In genomic region chr2:77815775-77816412, GRCm38 (mm10) we compare ENCODE assay signal across 8 mouse cellular contexts. TPM values are rescaled to one million over a fixed set of nuclear protein-coding genes. Genes with fewer than 3 reads are reported as not detected.
DNase-seq lines count a peak whose midpoint lies in the region; ATAC-seq and TF ChIP-seq lines count a peak whose summit lies in the region.
"Had no signal": no experiment of that assay in that cellular context is flagged by ENCODE, and none has a peak within 500 bp of the region (broad histone marks: within the 10 kb centered on the region; RNA-seq: fewer than 3 reads in every experiment).

No protein-coding gene starts in this region.

- peak overlapping the region; percentile 49 for H3K4me3 ChIP-seq in ES-Bruce4 (ENCODE audit: low read depth, low read length)
- H3K4me3 ChIP-seq in ES-E14 (ENCODE audit: insufficient read depth in 1 of 2, low read depth in 1 of 2, low read length in 2 of 2, poor library complexity in 1 of 2, severe bottlenecking in 1 of 2), result peak overlapping the region; percentile 63 to 67; a peak in 3 of 4 replicates
- H3K4me3 ChIP-seq in embryonic fibroblast, embryonic 13.5 days (ENCODE audit: insufficient read depth, low read length), result peak overlapping the region; percentile 32
- peak overlapping the region; percentile 57 for H3K4me3 ChIP-seq in intestine, embryonic 14.5 days (ENCODE audit: low read depth, low read length)
- peak overlapping the region; percentile 40 for H3K4me3 ChIP-seq in liver, embryonic 15.5 days (replicated peaks)

- no peak for TF ChIP-seq POLR2A in ES-Bruce4 (IDR thresholded peaks at IDR 0.05; ENCODE audit: insufficient read depth, low read length)
- no peak for TF ChIP-seq POLR2A in embryonic fibroblast, embryonic 13.5 days (IDR thresholded peaks at IDR 0.05; ENCODE audit: low read depth, low read length)

- H3K4me1 ChIP-seq in ES-Bruce4 (ENCODE audit: control insufficient read depth, insufficient read depth, low read length) (no peaks in the 10 kb centered on the region), ES-E14 (ENCODE audit: control insufficient read depth in 2 of 2, insufficient read depth in 2 of 2, low read length in 2 of 2, poor library complexity in 1 of 2) (no peaks in the 10 kb centered on the region)
- no peaks in the 10 kb centered on the region for H3K4me1 ChIP-seq in embryonic fibroblast, embryonic 13.5 days (ENCODE audit: control insufficient read depth, insufficient read depth, low read length)
- H3K4me1 ChIP-seq in intestine, embryonic 14.5 days (replicated peaks; ENCODE audit: control insufficient read depth, insufficient read depth, low read length), result peaks cover 4% of the 10 kb centered on the region; the same call in 1 of the 2 replicates
- no peaks in the 10 kb centered on the region for H3K4me1 ChIP-seq in liver, embryonic 15.5 days (replicated peaks)

- TF ChIP-seq EP300 in ES-Bruce4 (IDR thresholded peaks at IDR 0.05; ENCODE audit: insufficient read depth, low read depth, low read length), result no peak

- H3K4me2 ChIP-seq in intestine, embryonic 14.5 days (ENCODE audit: low read length), result peak overlapping the region; percentile 96
- H3K4me2 ChIP-seq in liver, embryonic 15.5 days, result peak overlapping the region; percentile 62

- H3K9ac ChIP-seq in ES-Bruce4 (ENCODE audit: low read depth, poor library complexity, severe bottlenecking), result peak overlapping the region; percentile 61
- H3K9ac ChIP-seq in ES-E14 (ENCODE audit: insufficient read depth, low read depth, low read length, poor library complexity, severe bottlenecking), result 0 out of 2 replicates have a peak overlapping the region, but pooled peaks have one; percentile 25
- H3K9ac ChIP-seq in intestine, embryonic 14.5 days (ENCODE audit: low read length), result peak overlapping the region; percentile 49
- H3K9ac ChIP-seq in liver, embryonic 15.5 days, result no peak overlapping the region

- in situ Hi-C loops in ES-E14 (cut with MboI; ENCODE audit: low sequenced_read_pairs in 2 of 2, unreplicated experiment in 2 of 2), result no loop called here

- H3K27ac ChIP-seq in ES-Bruce4 (ENCODE audit: insufficient read depth, low read length) (no peak overlapping the region), ES-E14 (ENCODE audit: insufficient read depth, low read depth, low read length, poor library complexity, severe bottlenecking) (no peak overlapping the region)
- H3K27ac ChIP-seq in embryonic fibroblast, embryonic 13.5 days (ENCODE audit: insufficient read depth, low read length), result no peak overlapping the region
- peak overlapping the region; percentile 16; the same call in 1 of the 2 replicates for H3K27ac ChIP-seq in intestine, embryonic 14.5 days (ENCODE audit: low read depth)
- H3K27ac ChIP-seq in liver, embryonic 15.5 days (replicated peaks), result no peak overlapping the region

- H3K36me3 ChIP-seq in ES-Bruce4 (ENCODE audit: control insufficient read depth, insufficient read depth, low read length, poor library complexity, severe bottlenecking) (no peaks in the 10 kb centered on the region), ES-E14 (ENCODE audit: control insufficient read depth, insufficient read depth, low read length, poor library complexity, severe bottlenecking) (no peaks in the 10 kb centered on the region)
- H3K36me3 ChIP-seq in intestine, embryonic 14.5 days (ENCODE audit: control insufficient read depth, insufficient read depth, low read length), result no peaks in the 10 kb centered on the region
- no peaks in the 10 kb centered on the region for H3K36me3 ChIP-seq in liver, embryonic 15.5 days (replicated peaks)

- no peak for TF ChIP-seq CTCF in ES-Bruce4 (IDR thresholded peaks at IDR 0.05; ENCODE audit: low read depth, low read length)
- no peak for TF ChIP-seq CTCF in embryonic fibroblast, embryonic 13.5 days (IDR thresholded peaks at IDR 0.05; ENCODE audit: borderline replicate concordance, insufficient read depth, low read length)

- H3K9me3 ChIP-seq in ES-Bruce4 (replicated peaks; ENCODE audit: control insufficient read depth, insufficient read depth, low read length, poor library complexity, severe bottlenecking), result no peaks in the 10 kb centered on the region
- no peaks in the 10 kb centered on the region for H3K9me3 ChIP-seq in ES-E14 (ENCODE audit: control insufficient read depth, insufficient read depth, low read depth, low read length)
- H3K9me3 ChIP-seq in intestine, embryonic 14.5 days (ENCODE audit: control insufficient read depth, low read length), result no peaks in the 10 kb centered on the region
- H3K9me3 ChIP-seq in liver, embryonic 15.5 days (replicated peaks), result no peaks in the 10 kb centered on the region

- WGBS in intestine, embryonic 14.5 days, result 5% methylated on average over 20 of the region's 20 CpGs
- WGBS in liver, embryonic 15.5 days (ENCODE audit: insufficient replicate concordance), result 4% methylated on average over 20 of the region's 20 CpGs

- DNase-seq in ES-E14 (ENCODE audit: low read depth, low spot score), result peak; percentile 9
- DNase-seq in intestine, embryonic 14.5 days (ENCODE audit: low spot score), result peak; percentile 68
- peak; percentile 72 for DNase-seq in telencephalon, adult 2 months (ENCODE audit: low read depth, low spot score)

- H3K27me3 ChIP-seq in ES-Bruce4 (ENCODE audit: control insufficient read depth, insufficient read depth, low read length, poor library complexity, severe bottlenecking), result peaks cover 11% of the 10 kb centered on the region
- H3K27me3 ChIP-seq in intestine, embryonic 14.5 days (replicated peaks; ENCODE audit: control insufficient read depth, insufficient read depth, low read length), result peaks cover 35% of the 10 kb centered on the region
- peaks cover 59% of the 10 kb centered on the region for H3K27me3 ChIP-seq in liver, embryonic 15.5 days

- ATAC-seq in intestine, embryonic 14.5 days (replicated peaks; ENCODE audit: low FRiP score, low TSS enrichment, low read depth), result 0 out of 2 replicates have a peak, but pooled peaks have one; percentile 28
- ATAC-seq in liver, embryonic 15.5 days (ENCODE audit: insufficient read depth), result no peak
- ATAC-seq in megakaryocyte progenitor cell, adult 5-6 weeks (replicated peaks; ENCODE audit: poor library complexity), result no peak

TF ChIP-seq in ES-E14, 5 proteins besides CTCF, POLR2A, EP300 and RAD21:
- TF ChIP-seq MAFK (IDR thresholded peaks at IDR 0.05; ENCODE audit: insufficient read depth, low read depth, low read length) (no peak), HCFC1 (IDR thresholded peaks at IDR 0.05; ENCODE audit: borderline replicate concordance, insufficient read depth, low read length) (no peak), ZC3H11A (IDR thresholded peaks at IDR 0.05; ENCODE audit: borderline replicate concordance, low read depth, low read length) (no peak), CHD2 (IDR thresholded peaks at IDR 0.05; ENCODE audit: low read depth, low read length) (no peak), ZNF384 (IDR thresholded peaks at IDR 0.05; ENCODE audit: low read depth, low read length) (no peak)

RNA-seq across cellular contexts. Expression of gene Zfp385b, which starts 3.5 kb away (rescaled TPM):
- polyA plus RNA-seq in ES-Bruce4 (2011; ENCODE audit: insufficient read depth, insufficient read length, low read depth, missing spikeins), result 0.50 TPM in 1 of 2 replicates, not detected in the other
- 0.09 and 0.32 TPM in 2 replicates for total RNA-seq in ES-E14 (2012; rRNA removed)
- 0.42 and 1.7 TPM in 2 replicates for polyA plus RNA-seq in embryonic fibroblast, embryonic 13.5 days (2011; ENCODE audit: insufficient read length, low read depth, missing spikeins)
- 7.6 and 7.9 TPM in 2 replicates for polyA plus RNA-seq in intestine, embryonic 14.5 days (2014; fragmentation: Nextera tagmentation; extraction: Ambion mirVana)
- polyA plus RNA-seq in liver, embryonic 15.5 days (2015; fragmentation: Nextera tagmentation; extraction: Ambion mirVana), result 6.7 and 7.8 TPM in 2 replicates
- not detected in 2 replicates for total RNA-seq in megakaryocyte progenitor cell, adult 5-6 weeks (2015)
- not detected in 2 replicates for total RNA-seq in megakaryocyte progenitor cell, adult 5-6 weeks (2017)
- total RNA-seq: common myeloid progenitor, adult 5-6 weeks had no signal

Comparison
In these comparisons a context has a peak if more than half of its experiments do, and no peak if none do; other contexts are left out.
1. DNase-seq: peak in every context shown above with its lines; median percentile 72 in telencephalon, adult 2 months; 68 in intestine, embryonic 14.5 days; 9 in ES-E14.